Mouse (Mus musculus): Measurements from ENCODE around the gene Myo7a. TPM values are rescaled to one million over a fixed set of nuclear protein-coding genes. Genes with fewer than 3 reads are reported as not detected.

Myo7a gene
- polyA plus RNA-seq, 1 experiment = 28.1 TPM

DNA sequence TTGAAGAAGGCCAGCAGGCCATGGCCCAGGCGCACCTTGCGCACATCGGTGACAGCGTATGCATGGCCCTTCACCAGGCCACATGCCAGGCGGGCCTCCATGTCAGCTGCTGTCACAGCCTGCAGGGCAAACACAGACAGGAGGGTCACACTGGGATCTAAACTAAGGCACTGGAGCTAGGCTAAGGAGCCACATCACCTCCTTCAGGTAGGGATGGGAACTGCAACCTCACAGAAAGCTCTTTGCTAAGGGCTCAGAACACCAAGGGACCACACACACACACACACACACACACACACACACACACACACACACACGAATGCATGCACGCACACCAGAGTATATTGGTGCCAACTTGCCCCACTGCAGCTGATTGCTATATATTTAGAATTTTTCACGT lies 12.4 kb upstream of the Myo7a start:
- H3K27ac ChIP-seq (ENCODE audit: insufficient read depth, low read length) = no peak overlapping the region
- no peaks in the 10 kb centered on the region for H3K4me1 ChIP-seq (ENCODE audit: control insufficient read depth, insufficient read depth, insufficient read length)
- DNase-seq (ENCODE audit: low read depth in 1 of 2, low spot score in 2 of 2) = no peak
- H3K36me3 ChIP-seq (ENCODE audit: control insufficient read depth, insufficient read depth, low read length) = no peaks in the 10 kb centered on the region
- H3K27me3 ChIP-seq (ENCODE audit: control insufficient read depth, insufficient read depth, low read length) = no peaks in the 10 kb centered on the region
- no peak overlapping the region for H3K4me3 ChIP-seq (ENCODE audit: extremely low read depth, insufficient read depth, insufficient read length)
- TF ChIP-seq CTCF (IDR thresholded peaks at IDR 0.05; ENCODE audit: extremely low read depth, insufficient read depth, insufficient read length, insufficient replicate concordance) (0 out of 2 replicates have a peak, but pooled peaks have one; percentile 1), POLR2A (IDR thresholded peaks at IDR 0.05; ENCODE audit: low read depth, low read length) (no peak)
- 92% methylated on average over 8 of the region's 8 CpGs for WGBS

DNA sequence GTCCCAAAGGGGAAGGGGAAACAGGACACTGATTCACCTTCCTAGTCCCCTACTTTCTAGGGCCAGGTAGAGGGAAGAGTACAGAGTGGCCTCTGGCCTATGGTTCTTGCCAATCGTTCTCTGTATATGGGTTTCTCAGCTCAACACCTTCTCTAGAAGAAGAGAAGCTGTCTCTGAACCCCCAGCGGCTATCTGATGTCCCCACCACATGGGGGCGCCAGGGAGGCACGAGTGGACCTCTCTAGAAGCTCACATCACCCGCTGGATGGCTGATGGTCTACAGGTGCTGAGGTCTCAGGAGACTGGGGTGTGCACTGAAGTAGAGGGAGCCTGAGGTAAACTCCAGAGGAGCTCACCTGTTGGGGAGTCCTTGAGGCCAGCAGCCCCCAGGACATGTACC lies 6.1 kb upstream of the Myo7a start:
- H3K36me3 ChIP-seq (ENCODE audit: control insufficient read depth, insufficient read depth, low read length) = peaks cover 3% of the 10 kb centered on the region; the same call in 1 of the 2 replicates
- H3K27me3 ChIP-seq (ENCODE audit: control insufficient read depth, insufficient read depth, low read length) = no peaks in the 10 kb centered on the region
- no peak overlapping the region for H3K4me3 ChIP-seq (ENCODE audit: extremely low read depth, insufficient read depth, insufficient read length)
- no peaks in the 10 kb centered on the region; the same call in 1 of the 2 replicates for H3K4me1 ChIP-seq (ENCODE audit: control insufficient read depth, insufficient read depth, insufficient read length)
- no peak overlapping the region for H3K27ac ChIP-seq (ENCODE audit: insufficient read depth, low read length)
- 51% methylated on average over 5 of the region's 5 CpGs for WGBS
- no peak for TF ChIP-seq POLR2A (IDR thresholded peaks at IDR 0.05; ENCODE audit: low read depth, low read length)
- peak; percentile 40; the same call in 1 of the 2 replicates for TF ChIP-seq CTCF (IDR thresholded peaks at IDR 0.05; ENCODE audit: extremely low read depth, insufficient read depth, insufficient read length, insufficient replicate concordance)
- peak in 1 of 2 experiments; percentile 31 for DNase-seq (ENCODE audit: low read depth in 1 of 2, low spot score in 2 of 2)

GRCm38 (mm10) chr7:98124701-98125100 lies 5.4 kb upstream of the Myo7a start:
- 81% methylated on average over 5 of the region's 5 CpGs for WGBS
- DNase-seq (ENCODE audit: low read depth in 1 of 2, low spot score in 2 of 2) = no peak
- Histone ChIP-seq H3K27ac (ENCODE audit: insufficient read depth, low read length) (no peak overlapping the region), H3K27me3 (ENCODE audit: control insufficient read depth, insufficient read depth, low read length) (no peaks in the 10 kb centered on the region), H3K36me3 (ENCODE audit: control insufficient read depth, insufficient read depth, low read length) (peaks cover 3% of the 10 kb centered on the region; the same call in 1 of the 2 replicates), H3K4me1 (ENCODE audit: control insufficient read depth, insufficient read depth, insufficient read length) (no peaks in the 10 kb centered on the region; the same call in 1 of the 2 replicates), H3K4me3 (ENCODE audit: extremely low read depth, insufficient read depth, insufficient read length) (no peak overlapping the region)
- no peak for TF ChIP-seq CTCF (IDR thresholded peaks at IDR 0.05; ENCODE audit: extremely low read depth, insufficient read depth, insufficient read length, insufficient replicate concordance)
- no peak for TF ChIP-seq POLR2A (IDR thresholded peaks at IDR 0.05; ENCODE audit: low read depth, low read length)

DNA sequence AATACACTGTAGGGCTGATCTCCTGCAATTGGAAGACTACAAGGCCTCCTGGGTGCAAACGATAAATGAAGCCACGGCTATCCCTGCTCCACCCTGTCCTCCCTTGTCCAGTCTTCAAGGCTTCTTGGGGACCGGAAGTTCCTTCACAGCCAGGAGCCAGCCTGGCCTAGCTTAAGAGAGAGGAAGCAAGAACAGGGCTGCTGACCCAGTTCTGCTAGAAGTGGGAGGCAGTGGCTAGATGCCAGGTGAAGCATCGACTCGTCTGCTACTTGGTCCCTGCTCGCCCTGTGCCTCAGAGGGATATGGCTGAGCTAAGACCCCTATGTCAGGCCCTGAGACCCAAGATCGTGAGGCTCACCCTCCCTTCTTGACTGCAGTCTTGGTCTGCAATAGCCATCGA lies 2.3 kb upstream of the Myo7a start:
- WGBS = 78% methylated on average over 8 of the region's 8 CpGs
- DNase-seq (ENCODE audit: low read depth in 1 of 2, low spot score in 2 of 2) = no peak
- H3K4me1 ChIP-seq (ENCODE audit: control insufficient read depth, insufficient read depth, insufficient read length) = no peaks in the 10 kb centered on the region; the same call in 1 of the 2 replicates
- H3K27me3 ChIP-seq (ENCODE audit: control insufficient read depth, insufficient read depth, low read length) = no peaks in the 10 kb centered on the region
- H3K4me3 ChIP-seq (ENCODE audit: extremely low read depth, insufficient read depth, insufficient read length) = no peak overlapping the region
- no peak overlapping the region for H3K27ac ChIP-seq (ENCODE audit: insufficient read depth, low read length)
- no peak for TF ChIP-seq CTCF (IDR thresholded peaks at IDR 0.05; ENCODE audit: extremely low read depth, insufficient read depth, insufficient read length, insufficient replicate concordance)
- TF ChIP-seq POLR2A (IDR thresholded peaks at IDR 0.05; ENCODE audit: low read depth, low read length) = no peak
- peaks cover 3% of the 10 kb centered on the region; the same call in 1 of the 2 replicates for H3K36me3 ChIP-seq (ENCODE audit: control insufficient read depth, insufficient read depth, low read length)

GRCm38 (mm10) chr7:98121241-98121640 lies 1.9 kb upstream of the Myo7a start:
- Histone ChIP-seq H3K4me3 (ENCODE audit: extremely low read depth, insufficient read depth, insufficient read length) (no peak overlapping the region), H3K27ac (ENCODE audit: insufficient read depth, low read length) (no peak overlapping the region), H3K27me3 (ENCODE audit: control insufficient read depth, insufficient read depth, low read length) (no peaks in the 10 kb centered on the region), H3K36me3 (ENCODE audit: control insufficient read depth, insufficient read depth, low read length) (peaks cover 3% of the 10 kb centered on the region; the same call in 1 of the 2 replicates), H3K4me1 (ENCODE audit: control insufficient read depth, insufficient read depth, insufficient read length) (no peaks in the 10 kb centered on the region; the same call in 1 of the 2 replicates)
- DNase-seq (ENCODE audit: low read depth in 1 of 2, low spot score in 2 of 2) = no peak
- TF ChIP-seq CTCF (IDR thresholded peaks at IDR 0.05; ENCODE audit: extremely low read depth, insufficient read depth, insufficient read length, insufficient replicate concordance) (no peak), POLR2A (IDR thresholded peaks at IDR 0.05; ENCODE audit: low read depth, low read length) (no peak)
- 85% methylated on average over 3 of the region's 3 CpGs for WGBS

- Histone ChIP-seq H3K4me3 (ENCODE audit: extremely low read depth, insufficient read depth, insufficient read length) (peak overlapping the region; percentile 42; the same call in 1 of the 2 replicates), H3K27ac (ENCODE audit: insufficient read depth, low read length) (no peak overlapping the region), H3K36me3 (ENCODE audit: control insufficient read depth, insufficient read depth, low read length) (peaks cover 2% of the 10 kb centered on the region; the same call in 1 of the 2 replicates), H3K4me1 (ENCODE audit: control insufficient read depth, insufficient read depth, insufficient read length) (no peaks in the 10 kb centered on the region; the same call in 1 of the 2 replicates), H3K27me3 (ENCODE audit: control insufficient read depth, insufficient read depth, low read length) (no peaks in the 10 kb centered on the region)
- 3% methylated on average over 7 of the region's 7 CpGs for WGBS
- DNase-seq (ENCODE audit: low read depth in 1 of 2, low spot score in 2 of 2) = peak; percentile 50 to 67
- TF ChIP-seq CTCF (IDR thresholded peaks at IDR 0.05; ENCODE audit: extremely low read depth, insufficient read depth, insufficient read length, insufficient replicate concordance) (peak; percentile 82; the same call in 1 of the 2 replicates), POLR2A (IDR thresholded peaks at IDR 0.05; ENCODE audit: low read depth, low read length) (no peak)
These were observed 1.0 kb upstream of the Myo7a start for GRCm38 (mm10) chr7:98120325-98120724.

DNA sequence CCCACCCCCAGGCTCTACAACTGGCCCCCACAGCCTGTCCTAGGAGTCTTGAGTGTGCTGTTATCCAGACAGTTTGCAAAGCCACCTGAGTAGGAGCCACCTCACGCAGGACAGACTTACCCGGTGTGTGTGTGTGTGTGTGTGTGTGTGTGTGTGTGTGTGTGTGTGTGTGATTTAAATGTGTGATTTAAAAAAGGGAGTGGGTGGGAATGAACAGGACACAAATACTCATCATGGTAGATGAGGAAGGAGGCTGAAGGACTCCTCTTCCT lies 573 bp upstream of the Myo7a start:
- Histone ChIP-seq H3K4me3 (ENCODE audit: extremely low read depth, insufficient read depth, insufficient read length) (no peak overlapping the region), H3K27ac (ENCODE audit: insufficient read depth, low read length) (no peak overlapping the region), H3K27me3 (ENCODE audit: control insufficient read depth, insufficient read depth, low read length) (no peaks in the 10 kb centered on the region), H3K4me1 (ENCODE audit: control insufficient read depth, insufficient read depth, insufficient read length) (no peaks in the 10 kb centered on the region; the same call in 1 of the 2 replicates), H3K36me3 (ENCODE audit: control insufficient read depth, insufficient read depth, low read length) (peaks cover 2% of the 10 kb centered on the region; the same call in 1 of the 2 replicates)
- 83% methylated on average over 2 of the region's 2 CpGs for WGBS
- TF ChIP-seq POLR2A (IDR thresholded peaks at IDR 0.05; ENCODE audit: low read depth, low read length) (no peak), CTCF (IDR thresholded peaks at IDR 0.05; ENCODE audit: extremely low read depth, insufficient read depth, insufficient read length, insufficient replicate concordance) (no peak)
- DNase-seq (ENCODE audit: low read depth in 1 of 2, low spot score in 2 of 2) = no peak

Measured in spleen, adult 2 months (tissue).